Mouse (Mus musculus) liver, embryonic 16.5 days (tissue): ENCODE results near the gene Grik1. TPM values are rescaled to one million over a fixed set of nuclear protein-coding genes. Genes with fewer than 3 reads are reported as not detected.

ENCODE experiments used
- ATAC-seq: fragments of 200-750 bp; cut with Nextera tagmentation; 2 replicates; pipeline ENCODE4 v1.8.0; 2017; ENCODE audit warnings: low read depth, mild to moderate bottlenecking, moderate number of reproducible peaks, moderate library complexity
- H3K27ac ChIP-seq: fragments of 300-500 bp; sonication (generic); 2 replicates; pipeline ENCODE4 v1.5.1; 2014; ENCODE audit warnings: mild to moderate bottlenecking, low read length
- H3K27me3 ChIP-seq: fragments of 300-500 bp; sonication (generic); 2 replicates; pipeline ENCODE4 v1.6.1; 2014; ENCODE audit warnings: low read depth, low read length, mixed read lengths; ENCODE audit not compliant: control insufficient read depth, insufficient read depth
- H3K36me3 ChIP-seq: fragments of 300-500 bp; sonication (generic); 2 replicates; pipeline ENCODE4 v1.6.1; 2014; ENCODE audit warnings: mild to moderate bottlenecking; ENCODE audit not compliant: control insufficient read depth, insufficient read depth
- H3K4me1 ChIP-seq: fragments of 300-500 bp; sonication (generic); 2 replicates; pipeline ENCODE4 v1.6.1; 2014; ENCODE audit warnings: low read depth, low read length, mixed read lengths; ENCODE audit not compliant: control insufficient read depth
- H3K4me2 ChIP-seq: fragments of 300-500 bp; sonication (generic); 2 replicates; pipeline ENCODE4 v1.6.1; 2014; ENCODE audit warnings: low read depth, low read length, mixed read lengths
- H3K4me3 ChIP-seq: fragments of 300-500 bp; sonication (generic); 2 replicates; pipeline ENCODE4 v1.5.1; 2014; ENCODE audit warnings: low read depth, mild to moderate bottlenecking, low read length
- H3K9ac ChIP-seq: fragments of 300-500 bp; sonication (generic); 2 replicates; pipeline ENCODE4 v1.6.1; 2014; ENCODE audit warnings: low read depth, low read length
- H3K9me3 ChIP-seq: fragments of 300-500 bp; sonication (generic); replicated peaks from 2 replicates; pipeline ENCODE4 v1.6.1; 2016; ENCODE audit warnings: low read length; ENCODE audit not compliant: control insufficient read depth
- WGBS: fragments of 180-500 bp; shearing (Covaris S2); extraction: QIAGEN DNeasy Blood & Tissue Kit; methylation state at CpG from one replicate; pipeline ENCODE4 v1.1.7; 2014; ENCODE audit not compliant: insufficient replicate concordance; 5-methylcytosine and 5-hydroxymethylcytosine counted together
- polyA plus RNA-seq: library from polyadenylated mRNA; unstranded; fragments of >200 nt; fragmentation: Nextera tagmentation; extraction: Ambion mirVana; gene quantifications from 2 replicates; pipeline ENCODE4 v1.2.1, GENCODE M21; 2015

Grik1 gene
- polyA plus RNA-seq, 1 experiment from 2014 or later: not detected

GRCm38 (mm10) chr16:88247586-88247985 lies 42.5 kb downstream of the Grik1 start:
- no peak for ATAC-seq
- Histone ChIP-seq H3K27me3 (no peaks in the 10 kb centered on the region), H3K4me3 (no peak overlapping the region), H3K9me3 (no peaks in the 10 kb centered on the region), H3K4me2 (no peak overlapping the region), H3K9ac (no peak overlapping the region), H3K27ac (no peak overlapping the region), H3K4me1 (no peaks in the 10 kb centered on the region), H3K36me3 (no peaks in the 10 kb centered on the region)
- WGBS: 68% methylated on average over 3 of the region's 3 CpGs

GRCm38 (mm10) chr16:88244658-88245057 lies 45.4 kb downstream of the Grik1 start:
- no peaks in the 10 kb centered on the region for H3K36me3 ChIP-seq
- no peaks in the 10 kb centered on the region for H3K27me3 ChIP-seq
- no peak overlapping the region for H3K9ac ChIP-seq
- no peaks in the 10 kb centered on the region for H3K9me3 ChIP-seq
- no peak overlapping the region for H3K4me2 ChIP-seq
- H3K4me1 ChIP-seq: no peaks in the 10 kb centered on the region
- no peak for ATAC-seq
- 55% methylated on average over 4 of the region's 4 CpGs for WGBS
- H3K4me3 ChIP-seq: no peak overlapping the region
- no peak overlapping the region for H3K27ac ChIP-seq

GRCm38 (mm10) chr16:88225616-88226015 lies 64.4 kb downstream of the Grik1 start:
- H3K9me3 ChIP-seq: no peaks in the 10 kb centered on the region
- no peak overlapping the region for H3K27ac ChIP-seq
- ATAC-seq: no peak
- H3K4me1 ChIP-seq: no peaks in the 10 kb centered on the region
- H3K9ac ChIP-seq: no peak overlapping the region
- H3K4me2 ChIP-seq: no peak overlapping the region
- H3K27me3 ChIP-seq: no peaks in the 10 kb centered on the region
- H3K4me3 ChIP-seq: no peak overlapping the region
- no peaks in the 10 kb centered on the region for H3K36me3 ChIP-seq
- 47% methylated on average over 8 of the region's 16 CpGs for WGBS

- 44% methylated on average over 3 of the region's 3 CpGs for WGBS
- Histone ChIP-seq H3K27ac (no peak overlapping the region), H3K4me2 (no peak overlapping the region), H3K9ac (no peak overlapping the region), H3K4me1 (no peaks in the 10 kb centered on the region), H3K36me3 (no peaks in the 10 kb centered on the region), H3K4me3 (no peak overlapping the region), H3K9me3 (no peaks in the 10 kb centered on the region), H3K27me3 (no peaks in the 10 kb centered on the region)
- no peak for ATAC-seq
Measured at GRCm38 (mm10) chr16:88221932-88222331, 68.1 kb downstream of the Grik1 start.

- WGBS: 32% methylated on average over 5 of the region's 5 CpGs
- H3K4me3 ChIP-seq: no peak overlapping the region
- no peaks in the 10 kb centered on the region for H3K4me1 ChIP-seq
- H3K27me3 ChIP-seq: no peaks in the 10 kb centered on the region
- H3K9ac ChIP-seq: no peak overlapping the region
- H3K36me3 ChIP-seq: no peaks in the 10 kb centered on the region
- no peak overlapping the region for H3K27ac ChIP-seq
- ATAC-seq: no peak
- H3K9me3 ChIP-seq: no peaks in the 10 kb centered on the region
- no peak overlapping the region for H3K4me2 ChIP-seq
Measured at GRCm38 (mm10) chr16:88212531-88212930, 77.5 kb downstream of the Grik1 start.

GRCm38 (mm10) chr16:88211852-88212251 lies 78.2 kb downstream of the Grik1 start:
- H3K36me3 ChIP-seq: no peaks in the 10 kb centered on the region
- H3K27me3 ChIP-seq: no peaks in the 10 kb centered on the region
- WGBS: 46% methylated on average over 8 of the region's 8 CpGs
- H3K4me1 ChIP-seq: no peaks in the 10 kb centered on the region
- no peak overlapping the region for H3K4me2 ChIP-seq
- H3K27ac ChIP-seq: no peak overlapping the region
- no peak for ATAC-seq
- H3K9ac ChIP-seq: no peak overlapping the region
- H3K9me3 ChIP-seq: no peaks in the 10 kb centered on the region
- H3K4me3 ChIP-seq: no peak overlapping the region

GRCm38 (mm10) chr16:88204400-88204799 lies 85.7 kb downstream of the Grik1 start:
- Histone ChIP-seq H3K27me3 (no peaks in the 10 kb centered on the region), H3K4me3 (no peak overlapping the region), H3K9me3 (no peaks in the 10 kb centered on the region), H3K36me3 (no peaks in the 10 kb centered on the region), H3K4me1 (no peaks in the 10 kb centered on the region), H3K27ac (no peak overlapping the region), H3K9ac (no peak overlapping the region), H3K4me2 (no peak overlapping the region)
- no peak for ATAC-seq
- WGBS: 6% methylated on average over 5 of the region's 5 CpGs

- no peak overlapping the region for H3K4me3 ChIP-seq
- ATAC-seq: no peak
- WGBS: 67% methylated on average over 6 of the region's 6 CpGs
- H3K9me3 ChIP-seq: no peaks in the 10 kb centered on the region
- no peak overlapping the region for H3K4me2 ChIP-seq
- H3K27ac ChIP-seq: no peak overlapping the region
- no peak overlapping the region for H3K9ac ChIP-seq
- no peaks in the 10 kb centered on the region for H3K27me3 ChIP-seq
- H3K4me1 ChIP-seq: no peaks in the 10 kb centered on the region
- H3K36me3 ChIP-seq: no peaks in the 10 kb centered on the region
Measured at GRCm38 (mm10) chr16:88203985-88204384, 86.1 kb downstream of the Grik1 start.

GRCm38 (mm10) chr16:88187433-88188037 lies 102.5 kb downstream of the Grik1 start:
- no peaks in the 10 kb centered on the region for H3K27me3 ChIP-seq
- no peak overlapping the region for H3K4me2 ChIP-seq
- no peaks in the 10 kb centered on the region for H3K9me3 ChIP-seq
- WGBS: 69% methylated on average over 6 of the region's 6 CpGs
- no peak overlapping the region for H3K27ac ChIP-seq
- H3K4me1 ChIP-seq: no peaks in the 10 kb centered on the region
- H3K36me3 ChIP-seq: no peaks in the 10 kb centered on the region
- no peak for ATAC-seq
- no peak overlapping the region for H3K4me3 ChIP-seq
- no peak overlapping the region for H3K9ac ChIP-seq
